Mouse (Mus musculus): ENCODE results near the gene Prep. TPM values are rescaled to one million over a fixed set of nuclear protein-coding genes. Genes with fewer than 3 reads are reported as not detected.

Prep gene
- polyA plus RNA-seq, 1 experiment = 35.6 TPM

DNA sequence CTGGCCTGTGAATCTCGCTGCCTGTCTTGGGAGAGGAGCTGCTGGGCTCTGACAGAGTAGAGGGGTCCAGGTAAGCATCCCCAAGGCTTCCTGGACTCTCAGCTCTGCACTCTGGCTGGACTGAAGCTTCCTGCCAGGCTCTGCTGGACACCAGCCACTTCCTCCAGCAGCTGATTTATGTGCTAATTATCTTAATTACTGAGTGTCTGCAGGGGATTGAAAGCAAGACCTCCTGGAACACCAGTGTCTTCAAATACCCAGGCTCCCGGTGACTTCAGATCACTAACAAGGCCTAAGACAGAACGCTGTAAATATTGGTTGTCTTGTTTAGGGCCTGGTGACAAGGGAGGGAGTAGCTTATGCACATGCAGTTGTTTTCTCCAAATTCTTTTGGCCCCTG lies 17.5 kb downstream of the Prep start:
- no peak for TF ChIP-seq USF1 (IDR thresholded peaks at IDR 0.05; ENCODE audit: low read depth)
- no peaks in the 10 kb centered on the region for H3K27me3 ChIP-seq (ENCODE audit: control insufficient read depth, insufficient read depth, insufficient read length)
- H3ac ChIP-seq (ENCODE audit: control insufficient read depth, insufficient read length) = no peak overlapping the region
- H3K36me3 ChIP-seq (ENCODE audit: control insufficient read depth, insufficient read depth) = peaks cover 3% of the 10 kb centered on the region
- peak overlapping the region; percentile 42 for H3K4me2 ChIP-seq (ENCODE audit: low read depth)
- peaks cover 100% of the 10 kb centered on the region for H3K79me2 ChIP-seq (ENCODE audit: control insufficient read depth, insufficient read depth)
- H3K4me3 ChIP-seq = no peak overlapping the region

DNA sequence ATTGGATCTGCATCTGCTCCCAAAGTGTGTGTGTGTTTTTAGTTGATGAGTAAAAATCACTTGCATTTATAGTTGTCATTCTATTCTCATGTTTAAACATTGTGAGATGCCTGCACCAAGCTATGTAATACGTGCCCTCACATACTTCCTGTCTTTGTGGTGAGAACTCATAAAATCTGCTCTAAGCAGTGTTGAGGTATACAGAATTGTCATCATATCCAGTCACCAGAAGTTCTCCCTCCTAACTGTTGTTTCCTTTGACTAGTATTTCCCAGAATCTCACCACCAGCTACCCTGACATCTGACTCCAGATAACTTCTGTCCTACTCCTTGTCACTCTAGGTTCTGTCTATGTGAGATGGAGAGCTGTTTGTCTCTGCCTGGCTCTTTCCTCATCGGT lies 18.3 kb downstream of the Prep start:
- H3K4me2 ChIP-seq (ENCODE audit: low read depth) = peak overlapping the region; percentile 42

DNA sequence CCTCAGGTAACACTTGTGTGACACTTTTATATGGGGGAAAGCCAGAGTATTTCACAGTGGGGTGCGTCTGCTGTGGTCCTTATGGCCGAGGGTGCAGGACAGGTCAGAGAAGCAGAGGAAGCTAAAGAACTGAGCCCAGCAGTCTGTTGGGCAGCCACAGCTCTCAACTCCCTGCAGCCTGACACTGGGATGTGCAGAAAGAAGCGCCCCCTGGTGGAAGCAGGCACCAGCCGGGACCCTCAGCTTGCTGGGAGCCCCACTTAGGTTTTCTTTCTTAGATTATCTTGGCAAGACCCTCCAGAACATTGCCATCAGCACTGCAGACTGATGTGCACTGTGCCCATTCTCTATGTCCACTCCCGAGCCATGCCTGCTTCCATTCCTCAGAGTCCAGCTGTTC lies 19.6 kb downstream of the Prep start:
- TF ChIP-seq MAX (IDR thresholded peaks at IDR 0.05; ENCODE audit: low read depth) (no peak), TCF12 (IDR thresholded peaks at IDR 0.05; ENCODE audit: insufficient read depth, poor library complexity, severe bottlenecking) (no peak), TCF3 (IDR thresholded peaks at IDR 0.05; ENCODE audit: insufficient read length, low read depth) (no peak), REST (IDR thresholded peaks at IDR 0.05; ENCODE audit: insufficient read depth, insufficient read length) (no peak), E2F4 (IDR thresholded peaks at IDR 0.05; ENCODE audit: insufficient read depth) (no peak), MYOD1 (IDR thresholded peaks at IDR 0.05; ENCODE audit: control insufficient read depth in 1 of 3, insufficient read length in 2 of 3, low read depth in 2 of 3) (no peak)
- H3K79me2 ChIP-seq (ENCODE audit: control insufficient read depth, insufficient read depth) = peaks cover 91% of the 10 kb centered on the region
- no peak overlapping the region for H3K4me2 ChIP-seq (ENCODE audit: low read depth)
- no peak overlapping the region for H3K4me3 ChIP-seq
- H3K27me3 ChIP-seq (ENCODE audit: control insufficient read depth, insufficient read depth, insufficient read length) = no peaks in the 10 kb centered on the region
- H3K36me3 ChIP-seq (ENCODE audit: control insufficient read depth, insufficient read depth) = peaks cover 8% of the 10 kb centered on the region
- H3ac ChIP-seq (ENCODE audit: control insufficient read depth, insufficient read length) = no peak overlapping the region

More for the DNA sequence above, 18.3 kb downstream of the Prep start:
- no peaks in the 10 kb centered on the region for H3K27me3 ChIP-seq (ENCODE audit: control insufficient read depth, insufficient read depth, insufficient read length)
- H3ac ChIP-seq (ENCODE audit: control insufficient read depth, insufficient read length) = no peak overlapping the region
- H3K36me3 ChIP-seq (ENCODE audit: control insufficient read depth, insufficient read depth) = peaks cover 3% of the 10 kb centered on the region
- H3K79me2 ChIP-seq (ENCODE audit: control insufficient read depth, insufficient read depth) = peaks cover 100% of the 10 kb centered on the region
- H3K4me3 ChIP-seq = no peak overlapping the region
- TF ChIP-seq SRF (IDR thresholded peaks at IDR 0.05; ENCODE audit: control insufficient read depth, insufficient read length, low read depth) (no peak), MYOG (IDR thresholded peaks at IDR 0.05; ENCODE audit: control insufficient read depth in 1 of 3, insufficient read depth in 1 of 3, insufficient read length in 2 of 3, low read depth in 2 of 3) (no peak), POLR2AphosphoS2 (IDR thresholded peaks at IDR 0.05; ENCODE audit: insufficient read length, low read depth) (no peak), USF1 (IDR thresholded peaks at IDR 0.05; ENCODE audit: low read depth) (no peak), CEBPB (IDR thresholded peaks at IDR 0.05; ENCODE audit: insufficient read depth, poor library complexity, severe bottlenecking) (no peak), REST (IDR thresholded peaks at IDR 0.05; ENCODE audit: insufficient read depth, insufficient read length) (no peak), TCF12 (IDR thresholded peaks at IDR 0.05; ENCODE audit: insufficient read depth, poor library complexity, severe bottlenecking) (no peak), MYOD1 (IDR thresholded peaks at IDR 0.05; ENCODE audit: control insufficient read depth in 1 of 3, insufficient read length in 2 of 3, low read depth in 2 of 3) (no peak), POLR2A (IDR thresholded peaks at IDR 0.05; ENCODE audit: insufficient read length, low read depth) (no peak), E2F4 (IDR thresholded peaks at IDR 0.05; ENCODE audit: insufficient read depth) (no peak), MAX (IDR thresholded peaks at IDR 0.05; ENCODE audit: low read depth) (no peak), TCF3 (IDR thresholded peaks at IDR 0.05; ENCODE audit: insufficient read length, low read depth) (no peak)

DNA sequence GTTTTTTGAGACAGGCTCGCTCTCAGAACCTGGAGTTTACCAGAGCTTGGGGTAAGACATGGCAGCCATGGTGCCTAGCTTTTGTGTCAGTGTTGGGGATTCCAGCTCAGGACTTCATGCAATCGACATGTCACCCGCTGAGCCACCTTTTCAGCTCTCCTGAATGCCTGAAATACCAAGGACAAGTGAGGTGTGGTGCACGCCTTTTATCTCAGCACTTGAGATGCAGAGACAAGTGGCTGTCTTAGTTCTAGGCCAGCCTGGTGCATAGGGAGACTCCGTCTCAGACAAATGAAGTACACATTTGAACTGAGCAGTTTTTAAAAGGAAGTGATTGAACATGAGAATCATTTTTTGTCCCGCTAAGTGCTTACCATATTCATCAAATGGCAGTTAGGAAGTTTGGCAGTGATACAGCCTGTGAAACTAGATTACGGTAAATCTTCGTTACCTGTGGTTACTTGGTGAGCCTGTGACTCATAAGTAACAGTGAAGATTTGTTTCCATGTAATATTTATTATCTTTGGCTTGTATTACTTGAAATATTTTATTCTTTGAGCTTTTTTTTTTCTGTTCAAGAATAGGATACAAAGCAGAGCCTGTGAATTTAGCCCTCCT lies 24.6 kb downstream of the Prep start:
- H3K27me3 ChIP-seq (ENCODE audit: control insufficient read depth, insufficient read depth, insufficient read length) = no peaks in the 10 kb centered on the region
- peaks cover 48% of the 10 kb centered on the region for H3K36me3 ChIP-seq (ENCODE audit: control insufficient read depth, insufficient read depth)
- TF ChIP-seq USF1 (IDR thresholded peaks at IDR 0.05; ENCODE audit: low read depth) = no peak
- TF ChIP-seq REST (IDR thresholded peaks at IDR 0.05; ENCODE audit: insufficient read depth, insufficient read length) = no peak
- TF ChIP-seq MYOD1 (IDR thresholded peaks at IDR 0.05; ENCODE audit: control insufficient read depth in 1 of 3, insufficient read length in 2 of 3, low read depth in 2 of 3) = no peak
- no peak for TF ChIP-seq TCF3 (IDR thresholded peaks at IDR 0.05; ENCODE audit: insufficient read length, low read depth)
- no peak for TF ChIP-seq MAX (IDR thresholded peaks at IDR 0.05; ENCODE audit: low read depth)
- TF ChIP-seq TCF12 (IDR thresholded peaks at IDR 0.05; ENCODE audit: insufficient read depth, poor library complexity, severe bottlenecking) = no peak
- TF ChIP-seq E2F4 (IDR thresholded peaks at IDR 0.05; ENCODE audit: insufficient read depth) = no peak
- no peak for TF ChIP-seq SRF (IDR thresholded peaks at IDR 0.05; ENCODE audit: control insufficient read depth, insufficient read length, low read depth)
- TF ChIP-seq MYOG (IDR thresholded peaks at IDR 0.05; ENCODE audit: control insufficient read depth in 1 of 3, insufficient read depth in 1 of 3, insufficient read length in 2 of 3, low read depth in 2 of 3) = no peak
- no peak for TF ChIP-seq POLR2AphosphoS2 (IDR thresholded peaks at IDR 0.05; ENCODE audit: insufficient read length, low read depth)
- no peak for TF ChIP-seq CEBPB (IDR thresholded peaks at IDR 0.05; ENCODE audit: insufficient read depth, poor library complexity, severe bottlenecking)
- TF ChIP-seq POLR2A (IDR thresholded peaks at IDR 0.05; ENCODE audit: insufficient read length, low read depth) = no peak
- H3K79me2 ChIP-seq (ENCODE audit: control insufficient read depth, insufficient read depth) = peaks cover 41% of the 10 kb centered on the region
- no peak overlapping the region for H3K4me3 ChIP-seq
- no peak overlapping the region for H3ac ChIP-seq (ENCODE audit: control insufficient read depth, insufficient read length)
- no peak overlapping the region for H3K4me2 ChIP-seq (ENCODE audit: low read depth)
